In genomic region chr17:6763513-6764226, GRCm38 (mm10) we compare ENCODE assay signal across 17 mouse cellular contexts. TPM values are rescaled to one million over a fixed set of nuclear protein-coding genes. Genes with fewer than 3 reads are reported as not detected.
DNase-seq lines count a peak whose midpoint lies in the region; ATAC-seq and TF ChIP-seq lines count a peak whose summit lies in the region.
"Had no signal": no experiment of that assay in that cellular context is flagged by ENCODE, and none has a peak within 500 bp of the region (broad histone marks: within the 10 kb centered on the region; RNA-seq: fewer than 3 reads in every experiment).

No protein-coding gene starts in this region.

- H3K36me3 ChIP-seq in intestine, postnatal 0 days (ENCODE audit: control insufficient read depth, insufficient read depth): peaks cover 1% of the 10 kb centered on the region; the same call in 1 of the 2 replicates
- no peaks in the 10 kb centered on the region for H3K36me3 ChIP-seq in intestine, embryonic 16.5 days (ENCODE audit: control insufficient read depth, insufficient read depth, low read length)
- peaks cover 3% of the 10 kb centered on the region for H3K36me3 ChIP-seq in forebrain, embryonic 10.5 days (replicated peaks)
- H3K36me3 ChIP-seq in forebrain, embryonic 13.5 days (ENCODE audit: poor library complexity, severe bottlenecking): 0 out of 2 replicates have a peak, but pooled peaks cover 4% of the 10 kb centered on the region
- H3K36me3 ChIP-seq in liver, embryonic 16.5 days (ENCODE audit: control insufficient read depth, insufficient read depth): 0 out of 2 replicates have a peak, but pooled peaks cover 2% of the 10 kb centered on the region
- H3K36me3 ChIP-seq: neural tube, embryonic 13.5 days had no signal

- no peak for TF ChIP-seq CTCF in intestine, postnatal 0 days (IDR thresholded peaks at IDR 0.05; ENCODE audit: low read depth)

- no peak for DNase-seq in forebrain, embryonic 10.5 days (ENCODE audit: extremely low spot score, low spot score)
- DNase-seq in ovary, postnatal 36 days (ENCODE audit: low spot score): no peak
- no peak for DNase-seq in layer of hippocampus, adult 18-20 months (ENCODE audit: low spot score in 2 of 2)
- DNase-seq: cerebellum, postnatal 10 days; heart, postnatal 4 days; kidney, adult 11 months; kidney, postnatal 10 days; lung, embryonic 14.5 days; lung, postnatal 4 days; right cerebral cortex, postnatal 14 days; thymus, postnatal 25 days had no signal

- H3K4me1 ChIP-seq in intestine, postnatal 0 days (replicated peaks; ENCODE audit: control insufficient read depth, insufficient read depth, low read length): peaks cover 19% of the 10 kb centered on the region
- peaks cover 49% of the 10 kb centered on the region for H3K4me1 ChIP-seq in intestine, embryonic 16.5 days (ENCODE audit: control insufficient read depth, insufficient read depth, low read length)
- H3K4me1 ChIP-seq in forebrain, embryonic 10.5 days: peaks cover 70% of the 10 kb centered on the region
- peaks cover 56% of the 10 kb centered on the region for H3K4me1 ChIP-seq in forebrain, embryonic 13.5 days
- peaks cover 42% of the 10 kb centered on the region for H3K4me1 ChIP-seq in liver, embryonic 16.5 days (ENCODE audit: control insufficient read depth, low read depth, low read length)

- WGBS in intestine, postnatal 0 days: 43% methylated on average over 7 of the region's 7 CpGs
- 45% methylated on average over 7 of the region's 7 CpGs for whole genome bisulfite sequencing in intestine, embryonic 16.5 days
- 42% methylated on average over 7 of the region's 7 CpGs for WGBS in forebrain, embryonic 10.5 days
- 17% methylated on average over 7 of the region's 7 CpGs for WGBS in forebrain, embryonic 13.5 days
- 42% methylated on average over 7 of the region's 7 CpGs for WGBS in liver, embryonic 16.5 days (ENCODE audit: insufficient replicate concordance)

- no peaks in the 10 kb centered on the region for H3K9me3 ChIP-seq in intestine, postnatal 0 days (ENCODE audit: control insufficient read depth)
- no peaks in the 10 kb centered on the region for H3K9me3 ChIP-seq in intestine, embryonic 16.5 days (ENCODE audit: control insufficient read depth, low read length)
- H3K9me3 ChIP-seq in forebrain, embryonic 10.5 days: no peaks in the 10 kb centered on the region
- no peaks in the 10 kb centered on the region for H3K9me3 ChIP-seq in forebrain, embryonic 13.5 days (replicated peaks)
- no peaks in the 10 kb centered on the region for H3K9me3 ChIP-seq in liver, embryonic 16.5 days (replicated peaks; ENCODE audit: control insufficient read depth, low read length)
- H3K9me3 ChIP-seq: G1E; neural tube, embryonic 13.5 days had no signal

- no peaks in the 10 kb centered on the region for H3K27me3 ChIP-seq in intestine, postnatal 0 days (replicated peaks; ENCODE audit: control insufficient read depth, insufficient read depth, low read length)
- H3K27me3 ChIP-seq in intestine, embryonic 16.5 days (replicated peaks; ENCODE audit: control insufficient read depth, insufficient read depth, low read length): no peaks in the 10 kb centered on the region
- H3K27me3 ChIP-seq in forebrain, embryonic 10.5 days (ENCODE audit: poor library complexity, severe bottlenecking): no peaks in the 10 kb centered on the region
- no peaks in the 10 kb centered on the region for H3K27me3 ChIP-seq in forebrain, embryonic 13.5 days
- H3K27me3 ChIP-seq in liver, embryonic 16.5 days (ENCODE audit: control insufficient read depth, insufficient read depth, low read depth, low read length): no peaks in the 10 kb centered on the region
- H3K27me3 ChIP-seq: neural tube, embryonic 13.5 days had no signal

- H3K4me2 ChIP-seq in intestine, postnatal 0 days (replicated peaks; ENCODE audit: low read depth): 0 out of 2 replicates have a peak overlapping the region, but pooled peaks have one; percentile 24
- H3K4me2 ChIP-seq in intestine, embryonic 16.5 days (ENCODE audit: low read depth, low read length): no peak overlapping the region
- H3K4me2 ChIP-seq in forebrain, embryonic 13.5 days: peak overlapping the region; percentile 15; the same call in 1 of the 2 replicates
- no peak overlapping the region for H3K4me2 ChIP-seq in liver, embryonic 16.5 days (ENCODE audit: low read depth, low read length)
- H3K4me2 ChIP-seq: lung, embryonic 14.5 days; neural tube, embryonic 13.5 days had no signal

- no peak overlapping the region for H3K9ac ChIP-seq in intestine, postnatal 0 days (ENCODE audit: low read depth, low read length)
- H3K9ac ChIP-seq in intestine, embryonic 16.5 days (ENCODE audit: low read depth, low read length): no peak overlapping the region
- H3K9ac ChIP-seq in forebrain, embryonic 13.5 days: no peak overlapping the region
- H3K9ac ChIP-seq in liver, embryonic 16.5 days (ENCODE audit: low read depth, low read length): no peak overlapping the region
- H3K9ac ChIP-seq: lung, embryonic 14.5 days; neural tube, embryonic 13.5 days had no signal

- no peak overlapping the region; the same call in 1 of the 2 replicates for H3K27ac ChIP-seq in intestine, postnatal 0 days (ENCODE audit: low read depth, low read length)
- H3K27ac ChIP-seq in intestine, embryonic 16.5 days (ENCODE audit: low read length): no peak overlapping the region
- 0 out of 2 replicates have a peak overlapping the region, but pooled peaks have one; percentile 48 for H3K27ac ChIP-seq in forebrain, embryonic 10.5 days
- peak overlapping the region; percentile 73 for H3K27ac ChIP-seq in forebrain, embryonic 13.5 days
- no peak overlapping the region for H3K27ac ChIP-seq in liver, embryonic 16.5 days (ENCODE audit: low read length)
- H3K27ac ChIP-seq: neural tube, embryonic 13.5 days had no signal

- no peak overlapping the region for H3K4me3 ChIP-seq in intestine, postnatal 0 days (ENCODE audit: low read depth, low read length)
- H3K4me3 ChIP-seq in intestine, embryonic 16.5 days (ENCODE audit: low read length): no peak overlapping the region
- H3K4me3 ChIP-seq in forebrain, embryonic 10.5 days: no peak overlapping the region
- no peak overlapping the region for H3K4me3 ChIP-seq in forebrain, embryonic 13.5 days
- no peak overlapping the region for H3K4me3 ChIP-seq in liver, embryonic 16.5 days (ENCODE audit: low read depth, low read length)
- H3K4me3 ChIP-seq: neural tube, embryonic 13.5 days had no signal

- no peak for ATAC-seq in intestine, postnatal 0 days
- ATAC-seq in intestine, embryonic 16.5 days: no peak
- peak; percentile 82 for ATAC-seq in forebrain, embryonic 13.5 days
- ATAC-seq in liver, embryonic 16.5 days (ENCODE audit: low read depth): peak; percentile 42

RNA-seq across cellular contexts. Expression of gene Ezr, which starts 18.9 kb away (rescaled TPM):
- 342 and 379 TPM in 2 replicates for polyA plus RNA-seq in intestine, postnatal 0 days (2015; fragmentation: Nextera tagmentation; extraction: Ambion mirVana)
- 281 and 319 TPM in 2 replicates for polyA plus RNA-seq in intestine, embryonic 16.5 days (2015; fragmentation: Nextera tagmentation; extraction: Ambion mirVana)
- polyA plus RNA-seq in forebrain, embryonic 10.5 days (2016; fragmentation: Nextera tagmentation; extraction: Ambion mirVana): 103 and 116 TPM in 2 replicates
- polyA plus RNA-seq in forebrain, embryonic 13.5 days (2015; fragmentation: Nextera tagmentation; extraction: Ambion mirVana): 113 and 117 TPM in 2 replicates
- 43.3 and 44.1 TPM in 2 replicates for polyA plus RNA-seq in liver, embryonic 16.5 days (2015; fragmentation: Nextera tagmentation; extraction: Ambion mirVana)
- total RNA-seq in layer of hippocampus, adult 18-20 months (2021): 10 to 100 TPM; 49.2 to 53.6 TPM

Comparison
In these comparisons a context has a peak if more than half of its experiments do, and no peak if none do; other contexts are left out.
1. H3K4me2 ChIP-seq: peak in intestine, postnatal 0 days (single experiment) and forebrain, embryonic 13.5 days (single experiment); none in intestine, embryonic 16.5 days (single experiment) and liver, embryonic 16.5 days (single experiment).
2. ATAC-seq: peak in forebrain, embryonic 13.5 days (single experiment) and liver, embryonic 16.5 days (single experiment); none in intestine, postnatal 0 days (single experiment) and intestine, embryonic 16.5 days (single experiment).
3. H3K27ac ChIP-seq: peak in forebrain, embryonic 10.5 days (single experiment) and forebrain, embryonic 13.5 days (single experiment); none in intestine, postnatal 0 days (single experiment), intestine, embryonic 16.5 days (single experiment) and liver, embryonic 16.5 days (single experiment).